Mouse (Mus musculus): ENCODE data around the gene Gm44973. TPM values are rescaled to one million over a fixed set of nuclear protein-coding genes. Genes with fewer than 3 reads are reported as not detected.
"Not testable (repeated sequence)": the region's sequence is repeated elsewhere in the genome, so short reads cannot be mapped to it uniquely, and the experiment has no call there.

The Gm44973 gene
- total RNA-seq, 4 experiments from 2014 or later: not detected

DNA sequence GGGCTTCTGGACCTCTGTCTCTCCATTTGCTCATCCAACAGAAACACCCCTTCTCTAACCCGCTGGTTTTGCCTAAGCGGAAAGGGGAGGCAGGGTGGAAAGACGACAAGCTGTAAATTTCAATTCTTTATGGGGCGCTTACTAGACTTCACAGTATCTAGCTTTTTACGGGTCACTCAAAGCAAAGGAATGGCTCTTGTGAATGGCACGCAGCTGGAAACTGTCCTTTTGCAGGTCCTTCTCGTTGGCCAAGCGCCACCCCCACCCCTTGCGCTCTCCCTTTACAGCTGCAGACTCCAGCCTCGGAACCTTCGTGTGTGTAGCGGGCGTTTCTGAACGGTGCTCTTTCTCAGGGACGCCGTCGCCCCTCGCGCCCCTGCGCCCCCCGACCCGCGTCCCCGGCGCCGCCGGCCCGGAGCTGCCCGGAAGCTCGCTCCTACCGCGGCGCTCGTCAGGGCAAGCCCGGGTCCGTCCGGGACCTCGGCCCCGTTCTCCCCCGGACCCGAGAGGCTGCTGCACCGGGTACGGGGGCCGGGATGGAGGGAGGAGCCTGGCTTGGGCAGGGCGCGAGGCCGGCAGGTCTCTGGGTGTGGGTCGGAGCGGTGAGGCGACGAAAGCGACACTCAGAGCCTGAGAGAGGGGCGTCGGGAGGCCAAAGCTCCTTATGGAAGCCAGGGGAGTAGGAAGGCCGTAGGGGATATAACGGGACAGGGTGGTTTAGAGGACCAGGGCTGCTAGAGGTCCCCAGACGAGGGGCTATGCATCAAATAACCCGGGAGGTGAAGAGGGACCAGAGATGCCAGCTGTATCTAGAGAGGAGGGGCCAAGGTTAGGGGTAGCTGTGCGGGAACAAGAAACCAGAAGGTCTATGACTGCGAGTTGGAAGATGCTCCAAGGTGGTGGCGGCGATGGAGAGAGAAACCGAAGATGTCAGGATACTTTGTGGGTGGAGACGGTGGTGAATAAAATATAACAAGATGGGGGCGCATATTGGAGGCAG is 36.2 kb downstream of the Gm44973 start, which contains the start of gene Zfp580:
Gene Zfp580, plus strand, starts transcription at position 346 of the 1,000 bp plus-strand sequence.
- peak; percentile 64 for DNase-seq (ENCODE audit: low spot score)

DNA sequence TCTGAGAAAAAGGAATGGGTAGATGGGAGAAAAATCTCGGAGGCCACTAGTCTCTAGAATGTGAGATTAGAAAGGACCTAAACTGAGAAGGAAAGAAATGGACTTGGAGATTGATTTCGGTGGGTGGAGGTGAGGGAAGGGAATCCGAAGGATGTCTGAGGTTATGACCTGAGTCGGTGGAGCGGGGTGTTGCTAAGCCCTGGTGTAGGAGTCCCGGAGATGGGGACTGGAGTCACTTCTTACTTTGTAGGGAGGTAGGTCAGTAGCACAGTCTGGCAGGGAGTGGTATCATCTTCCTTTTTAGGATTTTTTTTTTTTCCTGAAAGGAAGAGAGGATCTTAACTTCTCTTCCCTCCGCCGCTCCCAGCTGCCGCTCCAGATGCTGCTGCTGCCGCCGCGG is 37.1 kb downstream of the Gm44973 start:
- no peak for DNase-seq (ENCODE audit: low spot score)

DNA sequence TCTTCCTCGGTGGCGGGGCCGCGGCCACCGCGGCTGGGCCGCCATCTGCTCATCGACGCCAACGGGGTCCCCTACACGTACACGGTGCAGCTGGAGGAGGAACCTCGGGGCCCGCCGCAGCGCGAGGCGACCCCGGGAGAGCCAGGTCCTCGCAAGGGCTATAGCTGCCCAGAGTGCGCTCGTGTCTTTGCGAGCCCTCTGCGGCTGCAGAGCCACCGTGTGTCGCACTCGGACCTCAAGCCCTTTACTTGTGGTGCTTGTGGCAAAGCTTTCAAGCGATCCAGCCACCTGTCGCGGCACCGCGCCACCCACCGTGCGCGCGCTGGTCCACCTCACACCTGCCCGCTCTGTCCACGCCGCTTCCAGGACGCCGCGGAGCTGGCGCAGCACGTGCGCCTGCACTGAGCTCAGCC is 37.6 kb downstream of the Gm44973 start:
- no peak for DNase-seq (ENCODE audit: low spot score)

DNA sequence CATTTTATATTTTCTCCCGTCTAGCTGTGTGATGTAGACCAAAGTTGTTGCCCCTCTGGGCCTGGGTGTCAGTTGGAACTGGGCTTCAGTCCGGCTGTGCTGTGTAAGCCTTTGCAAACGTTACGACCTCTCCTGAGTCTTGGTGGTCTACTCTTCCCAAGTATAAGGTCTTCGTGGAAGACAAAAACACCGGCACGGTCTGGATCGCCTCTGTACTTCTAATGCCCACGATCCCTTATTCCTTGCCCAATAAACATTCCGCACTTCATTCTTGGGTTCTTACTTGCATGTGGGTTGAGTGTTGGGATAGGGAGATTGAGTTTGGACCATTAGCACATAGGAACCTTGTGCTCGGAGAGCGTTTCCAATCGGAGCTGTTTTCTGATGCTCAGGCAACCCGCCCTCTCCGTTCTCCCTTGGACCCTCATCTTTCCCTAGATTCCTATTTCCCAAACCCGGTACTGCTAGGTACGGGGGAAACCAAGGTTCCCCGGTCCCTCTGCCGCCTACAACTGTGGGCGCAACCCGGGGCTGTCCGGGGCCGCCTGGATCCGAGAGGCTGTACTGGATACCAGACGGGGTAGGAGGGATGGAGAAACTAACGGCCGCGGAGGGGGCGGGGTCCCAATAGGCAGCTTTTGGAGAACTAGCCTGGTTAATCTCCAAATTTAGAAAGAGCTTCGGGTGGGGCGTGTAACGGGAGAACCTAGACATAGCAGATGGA is 38.3 kb downstream of the Gm44973 start:
- no peak for DNase-seq (ENCODE audit: low spot score)

DNA sequence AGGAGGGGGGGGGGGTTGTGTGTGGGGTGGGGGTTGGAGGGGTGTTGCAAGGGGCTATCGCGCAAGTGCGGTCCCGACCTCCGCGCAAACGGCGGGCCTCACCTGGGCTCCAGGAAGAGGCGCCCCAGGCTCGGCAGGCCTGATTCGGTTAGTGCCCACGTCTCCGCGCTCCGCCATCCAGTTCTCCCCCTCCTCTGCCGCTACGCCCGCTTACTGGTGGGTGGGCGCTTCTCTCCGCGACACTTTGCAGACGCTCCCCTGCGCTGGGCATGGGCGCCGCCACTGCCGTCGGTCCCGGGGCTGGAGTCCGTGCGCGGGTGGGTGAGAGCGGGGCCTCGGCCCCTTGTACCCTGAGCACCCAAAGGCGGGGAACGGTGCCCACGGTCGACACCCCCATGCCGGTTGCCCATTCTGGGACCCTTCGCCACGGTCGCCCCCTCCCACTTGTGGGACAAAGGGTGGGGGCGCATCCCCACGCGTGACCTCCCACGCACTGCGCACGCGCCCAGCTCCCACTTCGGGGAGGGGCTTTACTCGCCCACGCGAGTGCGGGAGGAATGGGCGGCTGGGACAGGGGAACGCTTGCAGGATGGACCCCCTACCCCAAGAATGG is 41.5 kb downstream of the Gm44973 start:
- no peak for DNase-seq (ENCODE audit: low spot score)

- DNase-seq (ENCODE audit: low spot score): no peak
Observed at GRCm38 (mm10) chr7:5057381-5057780, 42.1 kb downstream of the Gm44973 start.

DNA sequence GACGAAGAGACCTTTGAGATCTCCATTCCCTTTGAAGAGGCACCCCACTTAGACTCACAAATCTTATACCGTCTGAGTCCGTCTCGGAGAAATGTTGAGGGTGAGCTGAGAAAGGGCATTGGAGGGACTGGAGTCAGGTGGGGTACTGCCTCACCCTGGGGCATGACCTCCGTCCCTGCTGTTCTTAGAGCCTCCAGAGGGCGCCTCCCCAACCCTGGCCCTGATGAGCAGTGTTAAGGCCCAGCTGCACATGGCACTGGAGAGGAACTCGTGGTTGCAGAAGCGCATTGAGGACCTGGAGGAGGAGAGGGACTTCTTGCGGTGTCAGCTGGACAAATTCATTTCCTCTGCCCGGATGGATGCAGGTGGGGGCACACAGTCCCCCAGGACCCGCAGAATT is 42.5 kb downstream of the Gm44973 start:
- no peak for DNase-seq (ENCODE audit: low spot score)

- DNase-seq (ENCODE audit: low spot score): no peak
Observed at GRCm38 (mm10) chr7:5058631-5059030, 43.3 kb downstream of the Gm44973 start.

GRCm38 (mm10) chr7:5059421-5059820 is 44.1 kb downstream of the Gm44973 start:
- no peak for DNase-seq (ENCODE audit: low spot score)

GRCm38 (mm10) chr7:5060239-5060731 is 45.0 kb downstream of the Gm44973 start:
- DNase-seq (ENCODE audit: low spot score): peak; percentile 67

- DNase-seq (ENCODE audit: low spot score): peak; percentile 99
Observed at GRCm38 (mm10) chr7:5060944-5061773, 45.9 kb downstream of the Gm44973 start.

GRCm38 (mm10) chr7:5061774-5062359 is 46.6 kb downstream of the Gm44973 start, which contains the start of gene U2af2:
Gene U2af2, plus strand, starts transcription at chr7:5062143.
- DNase-seq (ENCODE audit: low spot score): peak; percentile 91

- peak; percentile 68 for DNase-seq (ENCODE audit: low spot score)
Observed at GRCm38 (mm10) chr7:5062360-5063001, 47.2 kb downstream of the Gm44973 start.

DNA sequence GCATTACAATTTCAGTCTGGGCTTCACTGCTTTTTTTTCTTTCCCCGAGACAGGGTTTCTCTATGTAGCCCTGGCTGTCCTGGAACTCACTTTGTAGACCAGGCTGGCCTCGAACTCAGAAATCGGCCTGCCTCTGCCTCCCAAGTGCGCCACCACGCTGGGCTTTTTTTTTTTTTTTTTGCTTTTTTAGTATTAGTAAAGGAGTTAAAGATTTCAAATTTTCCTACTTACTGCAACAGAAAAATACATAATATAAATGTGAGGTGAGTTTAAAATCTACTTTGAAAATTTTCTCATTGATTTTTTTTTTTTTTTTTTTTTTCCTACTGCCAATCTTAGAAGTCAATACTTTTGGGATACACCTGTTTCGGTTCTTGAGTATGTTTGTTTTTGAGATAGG is 49.6 kb downstream of the Gm44973 start:
- DNase-seq (ENCODE audit: low spot score): no peak

DNA sequence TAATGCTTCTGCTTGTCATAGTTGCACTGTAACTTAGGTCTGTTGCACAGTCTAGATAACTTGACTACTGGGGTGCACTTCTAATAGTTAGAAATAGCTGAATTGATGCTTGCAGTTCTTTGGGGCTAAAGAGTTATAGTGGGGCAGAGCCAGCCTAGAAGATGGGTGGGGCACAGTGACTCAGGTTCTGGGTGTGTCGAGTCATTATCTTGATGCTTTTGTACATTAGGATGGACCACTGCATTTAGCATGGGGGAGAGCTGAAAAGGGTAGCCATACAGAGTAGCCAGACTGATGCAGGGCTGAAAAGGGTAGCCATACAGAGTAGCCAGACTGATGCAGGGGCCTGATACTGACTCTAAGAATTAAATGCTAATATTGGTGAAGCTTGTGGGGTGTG is 58.3 kb downstream of the Gm44973 start:
- no peak for DNase-seq (ENCODE audit: low spot score)

DNA sequence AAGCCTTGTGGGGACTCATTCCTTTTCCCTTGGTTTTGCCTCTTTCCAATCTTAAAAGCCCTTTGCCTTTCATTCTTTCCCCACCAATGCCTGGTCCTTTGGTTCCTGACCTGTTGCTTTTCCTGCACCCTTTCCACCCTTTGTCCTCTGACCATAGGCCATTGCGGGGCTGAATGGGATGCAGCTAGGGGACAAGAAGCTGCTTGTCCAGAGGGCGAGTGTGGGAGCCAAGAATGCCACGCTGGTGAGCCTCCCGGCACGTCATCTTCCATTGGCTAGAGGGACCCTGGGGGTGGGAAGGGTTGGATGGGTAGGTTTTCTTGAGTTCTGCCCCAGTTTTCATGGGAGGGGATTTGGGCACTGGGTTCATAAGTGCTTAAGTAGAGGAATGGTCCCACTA is 59.7 kb downstream of the Gm44973 start:
- no peak for DNase-seq (ENCODE audit: low spot score)

DNA sequence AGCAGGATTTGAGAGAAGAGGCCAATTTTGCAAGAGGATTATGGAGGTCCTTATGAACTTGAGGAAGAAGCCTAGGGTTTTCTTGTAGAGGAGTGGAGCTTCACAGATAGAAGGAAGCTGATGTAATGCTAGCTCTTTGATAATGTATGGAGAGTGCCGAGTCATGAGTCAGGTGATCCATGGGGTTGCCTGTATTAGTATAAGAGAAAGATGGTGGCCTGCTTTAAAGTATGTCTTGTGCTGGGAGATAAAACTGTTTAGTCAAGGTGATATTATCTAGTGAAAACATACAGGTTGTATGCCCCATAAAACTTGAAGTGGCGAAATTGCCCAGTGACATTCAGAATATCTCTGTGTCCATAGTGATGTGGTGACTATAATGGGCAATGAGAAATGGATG is 61.6 kb downstream of the Gm44973 start:
- no peak for DNase-seq (ENCODE audit: low spot score)

- DNase-seq (ENCODE audit: low spot score): not testable (repeated sequence)
Observed at GRCm38 (mm10) chr7:5079365-5080009, 64.2 kb downstream of the Gm44973 start.

- DNase-seq (ENCODE audit: low spot score): peak; percentile 97
Observed at GRCm38 (mm10) chr7:5080010-5080751, 64.9 kb downstream of the Gm44973 start, which contains the start of gene Epn1. Gene Epn1, plus strand, starts transcription at chr7:5080235.
